Mouse (Mus musculus) heart, postnatal 36 days (tissue): ENCODE measurements at regions not wholly inside any gene's neighbourhood (a gene's known extent, or its start where the extent isn't known, plus 50 kb on each side); places are given as distances from the start of the nearest gene placed in this dataset.

Experiments used
- DNase-seq, 2 experiments: peaks; one replicate each; pipeline ENCODE4 v3.0.0; 2021 to 2022
- intact Hi-C: fragments of 180-260 bp; cut with DNase I; formaldehyde crosslinking; loops from one replicate; pipeline ENCODE4 v1.15.1; 2025

GRCm38 (mm10) chr10:81996742-81997536, 51.0 kb upstream of the Zfp873 start:
- peak; percentile 53 to 59 for DNase-seq
- intact Hi-C loops = loop anchor here (5.0 kb wide), 1 partner anchor 130 kb away; the partner anchor contains the start of gene AU041133
